9 mouse cellular contexts compared by ENCODE assay signal in the genomic region with DNA sequence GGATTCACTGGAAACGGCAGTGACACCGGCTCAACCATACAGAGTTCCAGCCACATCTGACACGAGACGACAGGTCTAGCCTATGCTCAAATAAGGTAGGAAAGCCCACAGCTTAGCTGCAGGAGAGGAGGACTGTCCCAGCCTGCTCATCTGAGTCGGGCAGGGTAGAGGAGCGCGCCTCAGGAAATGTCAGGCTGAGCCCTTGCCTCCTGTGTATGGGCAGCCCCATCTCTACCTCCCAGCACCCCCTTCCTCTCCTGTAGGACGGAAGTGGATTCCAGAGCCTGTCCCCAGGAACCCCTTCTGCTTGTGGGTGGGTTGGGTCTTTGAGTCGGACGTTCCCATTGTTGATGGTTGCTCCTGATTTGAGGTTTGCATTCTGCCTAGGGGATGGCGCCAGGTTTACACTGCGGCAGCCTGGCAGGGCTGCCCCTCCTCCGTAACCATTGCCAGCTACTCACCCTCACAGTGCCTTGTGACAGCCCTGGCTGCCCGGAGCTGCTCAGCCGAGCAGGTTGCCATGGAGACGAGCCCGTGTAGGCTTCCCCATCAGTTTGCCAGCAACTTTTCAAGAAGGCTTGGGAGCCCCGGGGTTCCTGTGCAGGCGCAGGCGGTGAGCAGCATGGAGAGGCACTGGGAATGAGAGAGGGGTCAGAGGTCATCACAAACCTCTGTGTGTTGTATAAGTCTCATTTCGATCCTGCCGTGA. TPM values are rescaled to one million over a fixed set of nuclear protein-coding genes. Genes with fewer than 3 reads are reported as not detected.
DNase-seq lines count a peak whose midpoint lies in the region; ATAC-seq and TF ChIP-seq lines count a peak whose summit lies in the region.
"Had no signal": no experiment of that assay in that cellular context is flagged by ENCODE, and none has a peak within 500 bp of the region (broad histone marks: within the 10 kb centered on the region; RNA-seq: fewer than 3 reads in every experiment).

No protein-coding gene starts in this region.

- H3K9ac ChIP-seq in embryonic facial prominence, embryonic 14.5 days (ENCODE audit: low read depth, low read length), result no peak overlapping the region
- H3K9ac ChIP-seq: liver, embryonic 13.5 days had no signal

- peak; percentile 81 for ATAC-seq in embryonic facial prominence, embryonic 14.5 days (ENCODE audit: low read depth)

- peak; percentile 50 for DNase-seq in ovary, adult 18-20 months (ENCODE audit: low spot score)
- no peak for DNase-seq in ovary, postnatal 10 days (ENCODE audit: low spot score)
- DNase-seq in embryonic facial prominence, embryonic 14.5 days (ENCODE audit: low spot score), result peak; percentile 89
- peak; percentile 83 for DNase-seq in kidney, adult 2 months
- DNase-seq in left cerebral cortex, postnatal 36 days (ENCODE audit: low spot score in 2 of 2), result peak; percentile 77 to 79
- peak; percentile 85 for DNase-seq in retina, embryonic 14.5 days (ENCODE audit: low spot score)
- no peak for DNase-seq in gastrocnemius, postnatal 36 days
- DNase-seq in thymus, adult 2 months, result no peak
- DNase-seq: liver, embryonic 13.5 days had no signal

- TF ChIP-seq POLR2A in kidney, adult 2 months (IDR thresholded peaks at IDR 0.05; ENCODE audit: low read depth, low read length), result no peak
- no peak for TF ChIP-seq POLR2A in thymus, adult 2 months (IDR thresholded peaks at IDR 0.05; ENCODE audit: control insufficient read depth, extremely low read depth, insufficient read depth, low read length, poor library complexity)

- no peaks in the 10 kb centered on the region; the same call in 1 of the 2 replicates for H3K27me3 ChIP-seq in embryonic facial prominence, embryonic 14.5 days (replicated peaks; ENCODE audit: control insufficient read depth, insufficient read depth, low read length)
- no peaks in the 10 kb centered on the region for H3K27me3 ChIP-seq in kidney, adult 2 months (replicated peaks; ENCODE audit: control insufficient read depth, insufficient read depth, low read length)
- H3K27me3 ChIP-seq in thymus, adult 2 months (ENCODE audit: control insufficient read depth, insufficient read depth, low read length), result peaks cover 7% of the 10 kb centered on the region; the same call in 1 of the 2 replicates

- H3K4me2 ChIP-seq in embryonic facial prominence, embryonic 14.5 days (ENCODE audit: low read depth, low read length), result peak overlapping the region; percentile 21
- H3K4me2 ChIP-seq: liver, embryonic 13.5 days had no signal

- H3K9me3 ChIP-seq in embryonic facial prominence, embryonic 14.5 days (ENCODE audit: control insufficient read depth, low read length), result no peaks in the 10 kb centered on the region
- H3K9me3 ChIP-seq: liver, embryonic 13.5 days had no signal

- intact Hi-C loops in left cerebral cortex, postnatal 36 days (cut with DNase I), result loop anchor here (5.0 kb wide), 1 partner anchor 46 kb away; a partner anchor contains a TSS
- intact Hi-C loops in gastrocnemius, postnatal 36 days (cut with DNase I), result no loop called here

- no peaks in the 10 kb centered on the region for H3K36me3 ChIP-seq in embryonic facial prominence, embryonic 14.5 days (ENCODE audit: control insufficient read depth, insufficient read depth, low read length)
- H3K36me3 ChIP-seq in kidney, adult 2 months (ENCODE audit: control insufficient read depth, insufficient read depth, low read length), result no peaks in the 10 kb centered on the region
- H3K36me3 ChIP-seq in thymus, adult 2 months (ENCODE audit: control insufficient read depth, insufficient read depth, low read length), result no peaks in the 10 kb centered on the region
- H3K36me3 ChIP-seq: liver, embryonic 13.5 days had no signal

- no peak overlapping the region for H3K27ac ChIP-seq in embryonic facial prominence, embryonic 14.5 days (replicated peaks; ENCODE audit: low read depth, low read length)
- no peak overlapping the region for H3K27ac ChIP-seq in kidney, adult 2 months (ENCODE audit: insufficient read depth, low read depth, low read length)
- no peak overlapping the region for H3K27ac ChIP-seq in thymus, adult 2 months (ENCODE audit: control insufficient read depth, insufficient read depth, low read length)
- H3K27ac ChIP-seq: liver, embryonic 13.5 days had no signal

- H3K4me1 ChIP-seq in embryonic facial prominence, embryonic 14.5 days (ENCODE audit: control insufficient read depth, insufficient read depth, low read length), result peaks cover 16% of the 10 kb centered on the region
- H3K4me1 ChIP-seq in kidney, adult 2 months (ENCODE audit: control insufficient read depth, insufficient read depth, low read length), result no peaks in the 10 kb centered on the region
- no peaks in the 10 kb centered on the region for H3K4me1 ChIP-seq in thymus, adult 2 months (replicated peaks; ENCODE audit: control insufficient read depth, insufficient read depth, low read length)
- H3K4me1 ChIP-seq: liver, embryonic 13.5 days had no signal

- WGBS in embryonic facial prominence, embryonic 14.5 days, result 21% methylated on average over 22 of the region's 22 CpGs
- WGBS in kidney, adult 2 months, result 26% methylated on average over 22 of the region's 22 CpGs
- 33% methylated on average over 22 of the region's 22 CpGs for WGBS in thymus, adult 2 months

- H3K4me3 ChIP-seq in embryonic facial prominence, embryonic 14.5 days (ENCODE audit: low read depth, low read length), result no peak overlapping the region
- no peak overlapping the region for H3K4me3 ChIP-seq in kidney, adult 2 months (ENCODE audit: insufficient read depth, low read depth, low read length)
- no peak overlapping the region for H3K4me3 ChIP-seq in thymus, adult 2 months (ENCODE audit: control insufficient read depth, insufficient read depth, low read length)
- H3K4me3 ChIP-seq: liver, embryonic 13.5 days had no signal

- no peak for TF ChIP-seq CTCF in kidney, adult 2 months (conservative IDR thresholded peaks at IDR 0.05; ENCODE audit: insufficient read depth, insufficient read length, low read depth, low read length)
- TF ChIP-seq CTCF in thymus, adult 2 months (IDR thresholded peaks at IDR 0.05; ENCODE audit: borderline replicate concordance, control insufficient read depth, extremely low read depth, insufficient read depth, low read length, poor library complexity), result no peak

RNA-seq across cellular contexts. Expression of a gene that starts 47.6 kb away (rescaled TPM):
- polyA plus RNA-seq in embryonic facial prominence, embryonic 14.5 days (2014; fragmentation: Nextera tagmentation; extraction: Ambion mirVana), result 0.08 and 0.10 TPM in 2 replicates
- polyA plus RNA-seq in kidney, adult 2 months (2012; rRNA removed), result 0.05 TPM in 1 of 2 replicates, not detected in the other
- under 1 TPM in 1 of 2 experiments, not detected in 1; 0.22 TPM for total RNA-seq in left cerebral cortex, postnatal 36 days (2021)
- not detected for total RNA-seq in gastrocnemius, postnatal 36 days (2021)
- 0.05 TPM in 1 of 2 replicates, not detected in the other for polyA plus RNA-seq in thymus, adult 2 months (2012; rRNA removed)
- polyA plus RNA-seq: liver, embryonic 13.5 days had no signal

Comparison
In these comparisons a context has a peak if more than half of its experiments do, and no peak if none do; other contexts are left out.
1. DNase-seq: peak in ovary, adult 18-20 months (single experiment), embryonic facial prominence, embryonic 14.5 days (single experiment), kidney, adult 2 months (single experiment), left cerebral cortex, postnatal 36 days (2 of 2) and retina, embryonic 14.5 days (single experiment); none in ovary, postnatal 10 days (single experiment), gastrocnemius, postnatal 36 days (0 of 2) and thymus, adult 2 months (single experiment).